Mouse (Mus musculus) gastrocnemius, postnatal 4 days (tissue): Measurements from ENCODE around the gene Fam213a. TPM values are rescaled to one million over a fixed set of nuclear protein-coding genes. Genes with fewer than 3 reads are reported as not detected.

Experiments
- DNase-seq, 2 experiments: peaks; one replicate each; pipeline ENCODE4 v3.0.0; 2021 to 2022; ENCODE audit warnings: low spot score in 2 of 2, mixed read lengths in 2 of 2
- total RNA-seq, 2 experiments: library from RNA; stranded (reverse); gene quantifications; 2 replicates each; pipeline ENCODE4 v1.2.3; 2021

Gene Fam213a
- total RNA-seq, 2 experiments from 2014 or later = 9.2 to 16.2 TPM

GRCm38 (mm10) chr14:40943802-40944201, 69.8 kb downstream of the Fam213a start:
- no peak for DNase-seq

Other genes starting within 250 kb of the Fam213a start
- gene Sh2d4b, start 120.5 kb downstream of the Fam213a start, total RNA-seq = under 1 TPM; 0.96 to 0.98 TPM
- gene Tspan14, start 47.0 kb downstream of the Fam213a start, total RNA-seq = 10 to 100 TPM; 29.0 to 29.4 TPM
- not detected for gene Dydc2, start 55.4 kb upstream of the Fam213a start, total RNA-seq
- gene Dydc1, start 59.1 kb upstream of the Fam213a start, total RNA-seq = not detected
- gene Mat1a, start 91.2 kb upstream of the Fam213a start, total RNA-seq = 1 to 10 TPM in 1 of 2 experiments, under 1 TPM in 1; 0.66 to 3.2 TPM
- gene Sftpa1, start 118.0 kb upstream of the Fam213a start, total RNA-seq = under 1 TPM in 1 of 2 experiments, not detected in 1; 0.10 TPM
- under 1 TPM in 1 of 2 experiments, not detected in 1; 0.80 TPM for gene Mbl1, start 137.7 kb upstream of the Fam213a start, total RNA-seq
- not detected for gene Sftpd, start 171.4 kb upstream of the Fam213a start, total RNA-seq